Mouse (Mus musculus) right cerebral cortex, postnatal 36 days (tissue): ENCODE data around the gene Rab37.

Experiments
- DNase-seq, 2 experiments: peaks; one replicate each; pipeline ENCODE4 v3.0.0; 2022; ENCODE audit warnings: low spot score in 2 of 2, mixed read lengths in 1 of 2

The Rab37 gene

DNA sequence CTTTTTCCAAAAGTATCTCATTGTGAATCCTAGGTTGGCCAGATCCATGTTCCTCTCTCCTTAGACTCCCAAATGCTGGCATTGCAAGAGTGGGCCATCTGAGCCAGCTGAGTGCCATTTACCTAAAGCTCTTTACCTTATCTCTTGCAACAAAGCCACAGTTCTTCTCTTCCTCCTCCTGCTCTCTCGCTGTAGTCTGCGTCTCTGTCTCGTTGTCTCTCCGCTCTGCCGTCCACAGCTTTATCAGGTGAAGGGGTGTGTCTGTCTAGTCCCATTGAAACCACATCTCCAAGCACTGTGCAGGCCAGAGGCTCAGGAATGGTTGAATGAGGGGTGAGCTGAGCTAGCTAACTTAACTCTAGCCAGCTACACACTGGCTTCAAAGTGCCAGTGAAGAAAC, 104.7 kb downstream of the Rab37 start:
- DNase-seq: no peak

GRCm38 (mm10) chr11:115197558-115197957, 106.3 kb downstream of the Rab37 start:
- DNase-seq: no peak

DNA sequence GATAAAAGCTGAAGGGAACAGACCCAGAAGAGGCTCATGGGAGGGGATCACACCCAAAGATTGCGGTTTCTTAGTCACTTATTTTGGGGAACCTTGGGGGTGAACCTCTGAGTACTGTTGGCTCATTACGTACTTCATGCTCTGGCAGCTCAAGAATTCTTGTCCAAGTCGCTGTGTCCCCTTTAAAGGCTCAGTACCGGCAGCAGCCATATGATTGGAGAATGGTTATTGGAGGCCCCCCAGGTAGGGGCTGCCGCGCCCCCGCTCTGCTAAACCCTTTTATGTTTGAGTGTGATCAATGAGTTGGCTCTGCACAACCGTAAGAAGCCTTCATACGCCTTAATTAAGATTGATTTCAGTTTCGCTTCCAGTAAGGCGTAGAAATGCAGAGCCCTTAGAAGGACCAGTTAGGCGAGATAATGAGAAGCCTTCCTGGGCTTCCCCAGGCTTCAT, 107.7 kb downstream of the Rab37 start:
- DNase-seq: no peak

DNA sequence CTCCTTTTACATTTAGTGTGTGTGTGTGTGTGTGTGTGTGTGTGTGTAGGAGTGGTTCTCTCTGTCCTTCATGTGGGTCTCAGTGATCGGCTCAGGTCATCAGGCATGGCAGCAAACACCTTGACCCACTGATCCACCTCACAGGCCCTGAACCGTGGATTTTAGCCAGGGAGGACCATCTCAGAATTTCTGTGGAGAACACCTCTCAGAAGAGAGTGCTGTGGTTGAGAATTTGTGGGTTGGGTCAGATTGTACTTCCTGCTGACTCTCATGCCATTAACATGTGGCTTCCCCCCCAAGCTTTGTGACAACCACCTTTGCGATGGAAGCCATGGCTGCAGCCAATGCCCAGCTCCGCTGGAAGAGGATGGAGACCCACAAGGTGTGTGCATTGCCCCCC, 109.3 kb downstream of the Rab37 start:
- DNase-seq: no peak

DNA sequence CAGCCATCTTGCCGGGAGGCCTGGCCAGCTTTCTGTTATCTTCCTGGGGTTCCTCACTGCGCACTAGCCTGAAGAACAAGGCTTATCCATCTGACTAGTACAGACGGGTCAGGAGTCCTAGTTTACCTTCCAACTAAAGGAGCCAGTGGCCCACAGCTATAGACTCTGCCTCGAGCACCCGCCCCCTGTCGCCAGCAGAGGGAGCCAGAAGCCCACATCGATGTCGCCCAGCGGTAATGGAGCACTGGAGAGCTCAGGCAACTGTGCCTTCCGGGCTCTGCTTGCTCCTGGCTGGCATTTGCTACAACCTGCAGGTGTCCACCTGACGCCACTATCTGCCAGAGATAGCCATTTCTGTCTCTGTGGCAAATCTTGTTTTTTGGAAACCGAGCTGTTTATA, 111.1 kb downstream of the Rab37 start:
- DNase-seq: peak; percentile 61 to 64

DNA sequence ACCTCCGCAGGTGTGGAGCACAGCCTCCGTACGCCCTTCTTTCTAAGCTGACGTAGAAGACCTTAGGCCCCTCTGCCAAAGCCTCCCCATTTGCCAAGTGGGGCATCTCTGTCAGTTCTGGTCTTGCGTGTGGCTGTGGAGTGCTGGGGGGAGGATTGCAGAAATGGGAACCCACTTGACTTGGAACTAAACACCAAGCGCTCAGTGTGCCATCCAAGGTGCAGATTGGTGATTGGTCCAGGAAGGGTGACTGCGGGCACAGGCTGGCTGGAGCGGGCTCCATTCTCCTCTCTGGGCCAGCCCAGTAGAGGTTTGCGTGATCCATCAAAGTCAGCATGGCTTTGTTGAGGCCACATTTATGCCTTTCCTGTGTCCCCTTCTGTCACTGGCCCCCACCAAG, 111.5 kb downstream of the Rab37 start:
- DNase-seq: no peak

GRCm38 (mm10) chr11:115208126-115208525, 116.9 kb downstream of the Rab37 start:
- no peak for DNase-seq

DNA sequence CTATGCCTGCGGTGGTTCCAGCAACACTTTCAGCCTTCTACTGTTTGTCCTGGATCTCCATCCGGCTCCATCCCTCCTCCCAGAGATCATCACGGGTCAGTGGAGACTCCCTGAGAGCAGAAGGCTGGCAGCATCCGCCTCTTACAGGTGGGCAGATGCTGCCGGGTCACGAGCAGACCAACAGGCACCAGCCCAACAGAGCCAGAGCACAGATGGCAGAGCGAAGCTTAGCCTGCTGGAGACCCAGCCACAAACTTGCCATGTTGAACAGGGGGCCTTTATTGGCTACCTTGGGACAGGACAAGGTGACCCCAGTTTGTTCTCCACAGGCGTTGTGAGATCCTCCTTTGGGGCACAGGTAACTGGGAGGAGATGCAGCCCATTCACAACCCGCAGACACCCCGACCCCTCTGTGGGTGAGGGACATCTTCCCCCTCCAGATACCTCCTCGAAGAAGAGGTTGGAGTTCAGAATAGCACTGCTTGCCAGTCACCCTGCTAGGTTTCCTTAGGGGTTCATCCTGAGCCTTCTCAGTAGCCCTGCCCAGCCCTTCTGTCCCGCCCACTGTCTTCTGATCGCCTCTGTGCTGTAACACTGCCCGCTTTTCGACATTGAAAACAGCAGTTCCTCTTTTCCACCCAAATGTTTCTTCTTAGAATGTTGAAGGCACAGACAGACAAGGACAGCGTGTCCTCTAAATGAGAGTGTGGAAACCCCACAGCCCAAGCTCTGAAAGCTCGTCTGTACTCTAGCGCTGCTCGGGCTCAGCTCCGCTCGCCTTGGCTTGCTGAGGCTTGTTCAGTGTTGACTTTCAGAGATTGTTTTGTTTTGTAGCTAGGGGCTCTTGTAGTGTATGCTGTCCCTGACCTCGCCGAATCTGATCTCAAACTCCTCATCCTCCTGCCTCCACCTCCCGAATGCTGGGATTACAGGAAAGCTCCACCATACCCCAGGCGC, 117.8 kb downstream of the Rab37 start:
- DNase-seq: no peak

DNA sequence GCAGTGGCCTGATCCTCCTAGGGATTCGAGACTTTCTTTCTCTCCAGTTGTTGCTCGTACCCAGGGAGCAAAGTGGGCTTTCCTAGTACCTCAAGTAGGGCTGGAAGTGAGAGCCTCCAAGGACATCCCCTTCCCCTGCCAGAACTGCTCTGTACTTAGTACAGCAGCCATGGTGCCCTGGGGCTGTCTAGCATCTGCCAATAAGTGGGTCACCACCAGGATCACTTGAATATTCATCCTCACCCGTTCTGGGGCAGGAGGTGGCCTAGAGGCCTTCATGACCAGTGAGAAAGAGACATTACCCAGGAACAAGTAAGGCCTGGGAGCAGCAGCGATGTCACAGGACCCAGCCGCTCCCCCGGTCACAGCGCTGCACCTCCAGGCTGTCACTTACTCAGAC, 118.7 kb downstream of the Rab37 start:
- DNase-seq: no peak
